Mouse (Mus musculus) right cerebral cortex, adult 2 months (tissue): ENCODE data around the gene Tfg.

ENCODE experiments used
- DNase-seq, 2 experiments: peaks; one replicate each; pipeline ENCODE4 v3.0.0; 2021 to 2022; ENCODE audit warnings: low spot score in 2 of 2

Tfg gene

DNA sequence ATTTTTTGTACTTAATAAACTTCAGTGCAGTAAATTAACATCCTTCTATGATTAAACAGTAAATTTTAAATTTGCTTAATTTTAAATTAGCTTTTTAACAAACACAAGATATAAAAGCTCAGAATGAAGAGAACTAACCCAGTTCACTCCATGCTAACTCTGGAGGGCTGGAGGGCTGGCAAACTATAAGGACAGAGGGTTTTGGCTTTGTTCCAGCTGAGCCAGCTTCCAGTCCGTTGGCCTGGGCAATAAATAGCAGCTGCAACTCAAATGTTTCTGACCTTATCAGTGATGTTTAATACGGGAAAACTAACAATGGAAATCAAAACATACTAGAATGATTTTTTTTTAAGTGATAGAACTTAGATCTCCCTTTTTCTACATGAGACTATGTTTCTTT is 72.0 kb downstream of the Tfg start:
- DNase-seq: no peak
